Mouse (Mus musculus): ENCODE data around the gene Sptb. TPM values are rescaled to one million over a fixed set of nuclear protein-coding genes. Genes with fewer than 3 reads are reported as not detected.

Gene Sptb
- polyA plus RNA-seq (2017; shearing (Covaris generic)) = 0.35 TPM

GRCm38 (mm10) chr12:76710351-76711100 is at the start of gene Sptb:
Gene Sptb, minus strand, starts transcription at chr12:76710547.

GRCm38 (mm10) chr12:76530580-76531139 is 179.7 kb downstream of the Sptb start, which contains the start of gene Plekhg3:
Gene Plekhg3, plus strand, starts transcription at chr12:76530891.

Other genes starting within 250 kb of the Sptb start
- gene Plekhg3, start 179.7 kb downstream of the Sptb start, polyA plus RNA-seq (2017; shearing (Covaris generic)) = 4.2 TPM
- 98.8 TPM for gene Churc1, start 55.0 kb upstream of the Sptb start, polyA plus RNA-seq (2017; shearing (Covaris generic))
- gene Fntb, start 55.0 kb upstream of the Sptb start, polyA plus RNA-seq (2017; shearing (Covaris generic)) = 6.9 TPM
- not detected for gene Gpx2, start 85.0 kb upstream of the Sptb start, polyA plus RNA-seq (2017; shearing (Covaris generic))
- not detected for gene Rab15, start 112.4 kb upstream of the Sptb start, polyA plus RNA-seq (2017; shearing (Covaris generic))